Comparison of ENCODE assay signal across 14 mouse cellular contexts in the genomic region with DNA sequence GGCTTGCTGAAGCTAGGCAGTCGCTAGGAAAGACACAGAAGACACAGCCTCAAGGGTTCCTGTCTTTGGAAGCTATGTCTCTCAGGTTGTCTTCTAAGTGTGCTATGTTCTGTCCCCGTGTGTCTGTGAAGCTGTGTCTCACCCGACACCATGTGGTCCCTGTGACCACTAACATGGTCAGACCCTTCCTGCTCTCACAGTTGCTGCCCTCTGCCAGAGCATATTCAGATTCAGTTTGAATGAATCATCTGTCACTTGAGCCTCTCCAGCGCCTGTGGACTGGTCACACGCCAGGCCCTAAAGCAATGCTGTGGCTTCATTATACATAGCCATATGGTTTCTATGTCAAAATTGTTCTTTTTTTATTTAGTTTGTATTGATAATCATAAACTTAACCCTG.
"Had no signal": no experiment of that assay in that cellular context is flagged by ENCODE, and none has a peak within 500 bp of the region (broad histone marks: within the 10 kb centered on the region; RNA-seq: fewer than 3 reads in every experiment).

No protein-coding gene starts in this region.

- H3K4me2 ChIP-seq: kidney, embryonic 15.5 days; limb, embryonic 13.5 days; midbrain, embryonic 15.5 days; stomach, embryonic 15.5 days had no signal

- H3K27me3 ChIP-seq: kidney, embryonic 15.5 days; limb, embryonic 13.5 days; midbrain, embryonic 15.5 days; stomach, embryonic 15.5 days had no signal

- H3K4me3 ChIP-seq: kidney, embryonic 15.5 days; limb, embryonic 13.5 days; midbrain, embryonic 10.5 days; midbrain, embryonic 15.5 days; stomach, embryonic 15.5 days had no signal

- DNase-seq: kidney, postnatal 14 days; left cerebral cortex, postnatal 4 days; lung, adult 18-20 months; lung, postnatal 36 days; right cerebral cortex, postnatal 14 days; thymus, adult 2 months; thymus, postnatal 25 days had no signal

- H3K36me3 ChIP-seq: kidney, embryonic 15.5 days; limb, embryonic 13.5 days; midbrain, embryonic 10.5 days; midbrain, embryonic 15.5 days; stomach, embryonic 15.5 days had no signal

- H3K4me1 ChIP-seq: midbrain, embryonic 15.5 days; stomach, embryonic 15.5 days had no signal

- ATAC-seq: lung, postnatal 0 days; midbrain, embryonic 15.5 days had no signal

- H3K9me3 ChIP-seq: kidney, embryonic 15.5 days; limb, embryonic 13.5 days; midbrain, embryonic 10.5 days; midbrain, embryonic 15.5 days; stomach, embryonic 15.5 days had no signal

- H3K9ac ChIP-seq: kidney, embryonic 15.5 days; limb, embryonic 13.5 days; liver, embryonic 14.5 days; midbrain, embryonic 15.5 days; stomach, embryonic 15.5 days had no signal

- H3K27ac ChIP-seq: kidney, embryonic 15.5 days; limb, embryonic 13.5 days; liver, embryonic 14.5 days; midbrain, embryonic 15.5 days; stomach, embryonic 15.5 days had no signal
